8 mouse cellular contexts compared by ENCODE assay signal in genomic region chr7:141901825-141902224, GRCm38 (mm10). TPM values are rescaled to one million over a fixed set of nuclear protein-coding genes. Genes with fewer than 3 reads are reported as not detected.
DNase-seq lines count a peak whose midpoint lies in the region; ATAC-seq and TF ChIP-seq lines count a peak whose summit lies in the region.

No protein-coding gene starts in this region.

- H3K9me3 ChIP-seq in hindbrain, postnatal 0 days (ENCODE audit: low read length): no peaks in the 10 kb centered on the region
- no peaks in the 10 kb centered on the region for H3K9me3 ChIP-seq in midbrain, embryonic 13.5 days

- H3K4me2 ChIP-seq in hindbrain, postnatal 0 days (ENCODE audit: low read depth, low read length): peak overlapping the region; percentile 75
- H3K4me2 ChIP-seq in midbrain, embryonic 13.5 days (replicated peaks): peak overlapping the region; percentile 61

- TF ChIP-seq POLR2A in thymus, adult 2 months (IDR thresholded peaks at IDR 0.05; ENCODE audit: control insufficient read depth, extremely low read depth, insufficient read depth, low read length, poor library complexity): no peak

- H3K4me3 ChIP-seq in thymus, adult 2 months (ENCODE audit: control insufficient read depth, insufficient read depth, low read length): peak overlapping the region; percentile 82
- peak overlapping the region; percentile 85 for H3K4me3 ChIP-seq in hindbrain, postnatal 0 days (ENCODE audit: low read length)
- H3K4me3 ChIP-seq in midbrain, embryonic 13.5 days (replicated peaks): peak overlapping the region; percentile 67

- WGBS in thymus, adult 2 months: under 1% methylated on average over 16 of the region's 16 CpGs
- whole genome bisulfite sequencing in hindbrain, postnatal 0 days: under 1% methylated on average over 16 of the region's 16 CpGs
- WGBS in midbrain, embryonic 13.5 days: under 1% methylated on average over 16 of the region's 16 CpGs

- no peak for TF ChIP-seq CTCF in thymus, adult 2 months (IDR thresholded peaks at IDR 0.05; ENCODE audit: borderline replicate concordance, control insufficient read depth, extremely low read depth, insufficient read depth, low read length, poor library complexity)
- TF ChIP-seq CTCF in hindbrain, postnatal 0 days (IDR thresholded peaks at IDR 0.05; ENCODE audit: low read depth): no peak

- peak overlapping the region; percentile 86 for H3K9ac ChIP-seq in hindbrain, postnatal 0 days (replicated peaks; ENCODE audit: low read length)
- peak overlapping the region; percentile 89 for H3K9ac ChIP-seq in midbrain, embryonic 13.5 days (replicated peaks)

- H3K27me3 ChIP-seq in thymus, adult 2 months (ENCODE audit: control insufficient read depth, insufficient read depth, low read length): no peaks in the 10 kb centered on the region; the same call in 1 of the 2 replicates
- H3K27me3 ChIP-seq in hindbrain, postnatal 0 days (ENCODE audit: insufficient read depth, low read length): no peaks in the 10 kb centered on the region
- peaks cover 18% of the 10 kb centered on the region; the same call in 1 of the 2 replicates for H3K27me3 ChIP-seq in midbrain, embryonic 13.5 days

- H3K4me1 ChIP-seq in thymus, adult 2 months (replicated peaks; ENCODE audit: control insufficient read depth, insufficient read depth, low read length): peaks cover 11% of the 10 kb centered on the region
- peaks cover 24% of the 10 kb centered on the region for H3K4me1 ChIP-seq in hindbrain, postnatal 0 days (ENCODE audit: insufficient read depth, low read length)
- peaks cover 39% of the 10 kb centered on the region for H3K4me1 ChIP-seq in midbrain, embryonic 13.5 days (replicated peaks)

- H3K36me3 ChIP-seq in thymus, adult 2 months (ENCODE audit: control insufficient read depth, insufficient read depth, low read length): no peaks in the 10 kb centered on the region
- H3K36me3 ChIP-seq in hindbrain, postnatal 0 days (ENCODE audit: insufficient read depth, low read length): no peaks in the 10 kb centered on the region
- H3K36me3 ChIP-seq in midbrain, embryonic 13.5 days: no peaks in the 10 kb centered on the region

- peak; percentile 2 for DNase-seq in embryo, embryonic 11.5 days (ENCODE audit: low read depth, low spot score)
- DNase-seq in embryo, embryonic 10 days (ENCODE audit: low spot score): no peak
- DNase-seq in thymus, adult 2 months: no peak
- DNase-seq in thymus, postnatal 36 days: no peak
- peak; percentile 12 for DNase-seq in hindbrain, postnatal 0 days (ENCODE audit: low spot score)
- DNase-seq in gastrocnemius, postnatal 25 days: no peak
- DNase-seq in cerebellum, adult 18-20 months: no peak

- ATAC-seq in hindbrain, postnatal 0 days: peak; percentile 43
- peak; percentile 64 for ATAC-seq in midbrain, embryonic 13.5 days

- H3K27ac ChIP-seq in thymus, adult 2 months (ENCODE audit: control insufficient read depth, insufficient read depth, low read length): peak overlapping the region; percentile 4; the same call in 1 of the 2 replicates
- H3K27ac ChIP-seq in hindbrain, postnatal 0 days: peak overlapping the region; percentile 79
- peak overlapping the region; percentile 78 for H3K27ac ChIP-seq in midbrain, embryonic 13.5 days

RNA-seq across cellular contexts. Expression of gene Tollip, which starts 16.5 kb away (rescaled TPM):
- 131 and 134 TPM in 2 replicates for polyA plus RNA-seq in thymus, adult 2 months (2012; rRNA removed)
- total RNA-seq in hindbrain, postnatal 0 days (2014; rRNA removed): 120 and 121 TPM in 2 replicates
- 68.5 and 72.6 TPM in 2 replicates for polyA plus RNA-seq in hindbrain, postnatal 0 days (2015; fragmentation: Nextera tagmentation; extraction: Ambion mirVana)
- polyA plus RNA-seq in midbrain, embryonic 13.5 days (2015; fragmentation: Nextera tagmentation; extraction: Ambion mirVana): 69.0 and 71.2 TPM in 2 replicates
- total RNA-seq in gastrocnemius, postnatal 25 days (2021): 10 to 100 TPM; 26.3 to 28.5 TPM

RNA-seq across cellular contexts. Expression of gene Brsk2, which starts 47.7 kb away (rescaled TPM):
- 0.27 and 0.40 TPM in 2 replicates for polyA plus RNA-seq in thymus, adult 2 months (2012; rRNA removed)
- 136 and 143 TPM in 2 replicates for total RNA-seq in hindbrain, postnatal 0 days (2014; rRNA removed)
- 17.9 and 18.0 TPM in 2 replicates for polyA plus RNA-seq in hindbrain, postnatal 0 days (2015; fragmentation: Nextera tagmentation; extraction: Ambion mirVana)
- 27.5 and 29.4 TPM in 2 replicates for polyA plus RNA-seq in midbrain, embryonic 13.5 days (2015; fragmentation: Nextera tagmentation; extraction: Ambion mirVana)
- under 1 TPM; 0.11 to 0.26 TPM for total RNA-seq in gastrocnemius, postnatal 25 days (2021)

Comparison
In these comparisons a context has a peak if more than half of its experiments do, and no peak if none do; other contexts are left out.
1. DNase-seq: peak in embryo, embryonic 11.5 days (single experiment) and hindbrain, postnatal 0 days (single experiment); none in embryo, embryonic 10 days (single experiment), thymus, adult 2 months (single experiment), thymus, postnatal 36 days (0 of 2), gastrocnemius, postnatal 25 days (single experiment) and cerebellum, adult 18-20 months (0 of 2).
2. H3K27ac ChIP-seq: peak in every context shown above with its lines; median percentile 79 in hindbrain, postnatal 0 days; 78 in midbrain, embryonic 13.5 days; 4 in thymus, adult 2 months.
3. RNA of gene Brsk2, which starts 47.7 kb away (polyA plus RNA-seq): 27.5 to 29.4 TPM in midbrain, embryonic 13.5 days and 17.9 to 18.0 TPM in hindbrain, postnatal 0 days; 0.27 to 0.40 TPM in thymus, adult 2 months; every median in the first group is over 10 times any median in the second.
4. Peak in every context shown above with its lines, with median percentiles within 50 percentile points of each other: H3K4me3 ChIP-seq.